Mouse (Mus musculus) CH12.LX (cell line): ENCODE data around the gene Cpne5. TPM values are rescaled to one million over a fixed set of nuclear protein-coding genes. Genes with fewer than 3 reads are reported as not detected.

Experiments used
- DNase-seq: peaks from one replicate; pipeline ENCODE4 v3.0.0-alpha.2; 2013; ENCODE audit errors: extremely low read depth
- H3K27ac ChIP-seq: 2 replicates; pipeline ENCODE4 v1.5.1; 2012; ENCODE audit warnings: low read depth, mild to moderate bottlenecking, control low read depth, moderate library complexity; ENCODE audit not compliant: insufficient read depth
- H3K27me3 ChIP-seq: replicated peaks from 2 replicates; pipeline ENCODE3; 2012; ENCODE audit warnings: inconsistent platforms
- H3K36me3 ChIP-seq, 2 experiments: replicated peaks in 1 of 2; 2 replicates each; pipeline versions ENCODE3 to v1.6.1; 2012; ENCODE audit warnings: inconsistent platforms in 1 of 2, low read length in 1 of 2, mild to moderate bottlenecking in 1 of 2, mixed read lengths in 1 of 2, moderate library complexity in 1 of 2; ENCODE audit not compliant: control insufficient read depth in 1 of 2, insufficient read depth in 1 of 2
- H3K4me1 ChIP-seq, 2 experiments: 2 replicates each; pipeline ENCODE4 v1.6.1; 2012; ENCODE audit warnings: inconsistent platforms in 1 of 2, moderate library complexity in 1 of 2; ENCODE audit not compliant: insufficient read depth in 2 of 2, control insufficient read depth in 1 of 2
- H3K4me2 ChIP-seq: 2 replicates; pipeline ENCODE4 v1.6.1; 2012; ENCODE audit warnings: low read depth, mild to moderate bottlenecking, control low read depth; ENCODE audit not compliant: poor library complexity, insufficient read depth, severe bottlenecking
- H3K4me3 ChIP-seq, 3 experiments: fragments of 150-350 bp in 1 of 3; sonication (generic) in 1 of 3; replicated peaks in 1 of 3; 2 replicates each; pipeline versions ENCODE3 to v1.5.1; 2011 to 2012; ENCODE audit warnings: low read depth in 2 of 3, low read length in 2 of 3, mild to moderate bottlenecking in 2 of 3, moderate library complexity in 2 of 3, control low read depth in 1 of 3, improper control_type of control experiment in 1 of 3, inconsistent platforms in 1 of 3, mixed read lengths in 1 of 3; ENCODE audit not compliant: poor library complexity in 1 of 3
- H3K79me2 ChIP-seq: replicated peaks from 2 replicates; pipeline ENCODE4 v1.6.1; 2012; ENCODE audit warnings: mild to moderate bottlenecking, moderate library complexity; ENCODE audit not compliant: control insufficient read depth, poor library complexity, insufficient read depth, severe bottlenecking; ENCODE audit errors: extremely low read depth
- H3K9ac ChIP-seq: 2 replicates; pipeline ENCODE4 v1.6.1; 2012; ENCODE audit warnings: low read depth, mild to moderate bottlenecking, control low read depth, moderate library complexity; ENCODE audit not compliant: insufficient read depth
- H3K9me3 ChIP-seq: replicated peaks from 2 replicates; pipeline ENCODE3; 2012; ENCODE audit warnings: low read length, inconsistent platforms, mixed read lengths
- BHLHE40 ChIP-seq: IDR thresholded peaks from 2 replicates; pipeline ENCODE4 v1.6.1; 2011; ENCODE audit warnings: mild to moderate bottlenecking, low read depth, low read length, improper control_type of control experiment
- CHD1 ChIP-seq: IDR thresholded peaks from 2 replicates; pipeline ENCODE4 v1.6.1; 2012; ENCODE audit warnings: low read depth, low read length, improper control_type of control experiment, inconsistent platforms
- ELF1 ChIP-seq: IDR thresholded peaks from 2 replicates; pipeline ENCODE4 v1.6.1; 2014; ENCODE audit warnings: low read depth, mild to moderate bottlenecking, inconsistent platforms, low read length, improper control_type of control experiment
- EP300 ChIP-seq: IDR thresholded peaks from 2 replicates; pipeline ENCODE4 v1.6.1; 2011; ENCODE audit warnings: low read length, improper control_type of control experiment
- ETS1 ChIP-seq: conservative IDR thresholded peaks from 2 replicates; pipeline ENCODE4 v1.6.1; 2012; ENCODE audit warnings: low read depth, mild to moderate bottlenecking, inconsistent platforms, low read length, improper control_type of control experiment, moderate library complexity
- GABPA ChIP-seq: IDR thresholded peaks from 2 replicates; pipeline ENCODE4 v1.6.1; 2012; ENCODE audit warnings: low read depth, low read length, improper control_type of control experiment, inconsistent platforms; ENCODE audit not compliant: insufficient replicate concordance
- HCFC1 ChIP-seq: IDR thresholded peaks from 2 replicates; pipeline ENCODE4 v1.6.1; 2012; ENCODE audit warnings: low read depth, mild to moderate bottlenecking, inconsistent platforms, low read length, improper control_type of control experiment
- JUN ChIP-seq: IDR thresholded peaks from 2 replicates; pipeline ENCODE4 v1.6.1; 2011; ENCODE audit warnings: low read depth, mild to moderate bottlenecking, low read length, improper control_type of control experiment, moderate library complexity; ENCODE audit not compliant: insufficient read depth
- JUND ChIP-seq: conservative IDR thresholded peaks from 2 replicates; pipeline ENCODE4 v1.6.1; 2011; ENCODE audit warnings: low read depth, low read length, improper control_type of control experiment
- MAFK ChIP-seq: IDR thresholded peaks from 2 replicates; pipeline ENCODE4 v1.6.1; 2011; ENCODE audit warnings: low read length, improper control_type of control experiment; ENCODE audit not compliant: insufficient replicate concordance
- MEF2A ChIP-seq: IDR thresholded peaks from 2 replicates; pipeline ENCODE4 v1.6.1; 2014; ENCODE audit warnings: low read depth, mild to moderate bottlenecking, inconsistent platforms, low read length, improper control_type of control experiment, borderline replicate concordance
- MYC ChIP-seq: IDR thresholded peaks from 2 replicates; pipeline ENCODE4 v1.6.1; 2011; ENCODE audit warnings: low read depth, mild to moderate bottlenecking, improper control_type of control experiment, low read length
- PAX5 ChIP-seq: IDR thresholded peaks from 2 replicates; pipeline ENCODE4 v1.6.1; 2012; ENCODE audit warnings: low read length, inconsistent platforms, mixed read lengths
- POLR2A ChIP-seq: IDR thresholded peaks from 2 replicates; pipeline ENCODE4 v1.6.1; 2011; ENCODE audit warnings: low read depth, mild to moderate bottlenecking, improper control_type of control experiment, low read length
- RCOR1 ChIP-seq: conservative IDR thresholded peaks from 2 replicates; pipeline ENCODE4 v1.6.1; 2012; ENCODE audit warnings: low read depth, mild to moderate bottlenecking, inconsistent platforms, low read length, improper control_type of control experiment
- SIN3A ChIP-seq: IDR thresholded peaks from 2 replicates; pipeline ENCODE4 v1.6.1; 2012; ENCODE audit warnings: low read length, improper control_type of control experiment, inconsistent platforms
- TBP ChIP-seq: conservative IDR thresholded peaks from 2 replicates; pipeline ENCODE4 v1.6.1; 2011; ENCODE audit warnings: low read depth, low read length, improper control_type of control experiment
- UBTF ChIP-seq: IDR thresholded peaks from 2 replicates; pipeline ENCODE4 v1.6.1; 2012; ENCODE audit warnings: low read depth, mild to moderate bottlenecking, inconsistent platforms, low read length, improper control_type of control experiment, moderate library complexity
- USF1 ChIP-seq: IDR thresholded peaks from 2 replicates; pipeline ENCODE4 v1.6.1; 2014; ENCODE audit warnings: low read depth, mild to moderate bottlenecking, inconsistent platforms, low read length, improper control_type of control experiment
- ZKSCAN1 ChIP-seq: IDR thresholded peaks from 2 replicates; pipeline ENCODE4 v1.6.1; 2012; ENCODE audit warnings: low read depth, inconsistent platforms, low read length, improper control_type of control experiment, borderline replicate concordance
- ZNF384 ChIP-seq: IDR thresholded peaks from 2 replicates; pipeline ENCODE4 v1.6.1; 2012; ENCODE audit warnings: low read depth, low read length, improper control_type of control experiment, inconsistent platforms
- dilution Hi-C: fragments of 300-500 bp; cut with MboI; formaldehyde crosslinking; loops from 2 replicates; pipeline ENCODE4 v1.14.3; 2020; ENCODE audit warnings: low sequenced_read_pairs; ENCODE audit not compliant: extremely low pct_unique_long_range_greater_than_20kb, extremely low pct_ligation_motif_present
- in situ Hi-C: fragments of 300-500 bp; cut with MboI; formaldehyde crosslinking; loops from 3 replicates; pipeline ENCODE4 v1.14.3; 2019; ENCODE audit warnings: low sequenced_read_pairs, low pct_ligation_motif_present, low pct_unique_long_range_greater_than_20kb, mixed read lengths
- polyA plus RNA-seq: library from polyadenylated mRNA; unstranded; fragments of >175 nt; gene quantifications from 2 replicates; pipeline ENCODE4 v1.2.1, GENCODE M21; 2012; ENCODE audit warnings: low read depth; ENCODE audit not compliant: insufficient read length
- total RNA-seq, 2 experiments: library from RNA; depleted of rRNA; stranded (reverse); fragments of 300-350 nt in 1 of 2; fragments of >200 nt in 1 of 2; gene quantifications; 2 replicates each; pipeline ENCODE4 v1.2.3; 2012 to 2014

Cpne5 gene
- total and polyA plus RNA-seq, 3 experiments: 0.68 to 1.9 (median 1.3) TPM

DNA sequence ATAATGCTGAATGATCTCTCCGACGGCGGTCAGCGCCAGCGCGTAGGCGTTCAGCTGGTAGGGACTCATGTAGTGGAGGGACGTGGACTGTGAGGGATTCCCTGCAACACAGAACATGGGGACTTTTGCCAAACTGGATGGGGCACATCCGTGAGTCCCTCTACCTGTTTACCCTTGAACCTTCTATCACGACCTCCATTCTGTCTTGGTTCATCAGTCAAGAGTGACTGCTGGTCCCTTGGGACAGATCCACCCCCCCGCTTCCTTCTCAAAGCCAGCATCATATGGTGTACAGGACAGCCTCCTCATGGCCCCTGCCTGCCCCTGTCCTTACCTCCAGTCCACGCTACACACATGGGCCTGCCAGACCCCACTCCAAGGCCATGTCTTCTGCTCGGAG, 75.6 kb downstream of the Cpne5 start:
- H3K9me3 ChIP-seq: peaks cover 14% of the 10 kb centered on the region
- peaks cover 40 to 62% of the 10 kb centered on the region in 2 experiments for H3K4me1 ChIP-seq
- H3K79me2 ChIP-seq: no peaks in the 10 kb centered on the region
- in situ Hi-C loops (loop anchor here (5.0 kb wide), 1 partner anchor 35 kb away; no protein-coding TSS in a partner anchor), dilution Hi-C loops (no loop called here)
- H3K27ac ChIP-seq: no peak overlapping the region
- H3K27me3 ChIP-seq: no peaks in the 10 kb centered on the region
- no peak for DNase-seq
- H3K9ac ChIP-seq: no peak overlapping the region
- H3K36me3 ChIP-seq: no peaks in the 10 kb centered on the region
- TF ChIP-seq CHD1 (no peak), ZKSCAN1 (no peak), BHLHE40 (no peak), ETS1 (no peak), ZNF384 (no peak), UBTF (no peak), RCOR1 (no peak), MEF2A (no peak), GABPA (no peak), TBP (no peak)
- no peak overlapping the region for H3K4me2 ChIP-seq
- H3K4me3 ChIP-seq: no peak overlapping the region

DNA sequence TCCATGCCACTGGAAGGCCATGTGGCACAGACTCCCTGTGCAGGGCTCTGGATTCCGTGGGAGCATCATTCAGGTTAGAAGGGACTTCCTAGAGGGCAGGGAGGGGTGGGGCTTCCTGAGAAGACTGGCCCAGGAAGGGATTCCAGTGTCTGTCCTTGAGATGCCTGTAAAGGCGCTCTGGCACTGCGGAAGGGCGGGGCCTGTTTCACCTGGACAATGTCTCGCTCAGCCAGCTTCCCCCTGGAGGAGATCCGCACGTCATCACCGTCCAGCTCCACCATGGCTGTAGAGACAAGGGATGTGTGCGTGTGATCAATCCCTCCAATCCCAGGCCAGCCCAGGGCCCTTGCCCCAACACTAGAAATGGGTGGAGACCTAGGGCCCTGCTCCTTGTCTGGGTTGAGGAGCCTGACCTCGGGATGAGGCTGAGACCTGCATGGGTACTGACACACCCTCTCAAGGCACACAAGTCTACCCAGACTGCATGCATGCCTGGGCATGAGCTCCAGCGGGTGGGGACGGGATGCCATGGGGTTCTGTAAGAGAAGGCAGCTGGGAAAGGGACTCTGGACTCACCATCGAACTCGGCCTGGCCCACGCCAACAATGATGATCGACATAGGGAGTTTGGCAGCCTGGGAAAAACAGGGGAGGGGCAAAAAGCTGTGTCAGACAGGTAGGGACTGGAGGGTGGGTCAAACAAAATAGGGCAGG, 78.1 kb downstream of the Cpne5 start:
- in situ Hi-C loops: loop anchor here (5.0 kb wide), 1 partner anchor 33 kb away; no protein-coding TSS in a partner anchor
- no peak overlapping the region for H3K9ac ChIP-seq
- TF ChIP-seq ETS1: no peak
- TF ChIP-seq JUND: no peak
- TF ChIP-seq POLR2A: no peak
- TF ChIP-seq EP300: no peak
- TF ChIP-seq ELF1: no peak
- no peak for TF ChIP-seq HCFC1
- TF ChIP-seq ZKSCAN1: no peak
- TF ChIP-seq UBTF: no peak
- TF ChIP-seq MEF2A: no peak
- no peak for TF ChIP-seq ZNF384
- TF ChIP-seq MAFK: no peak
- no peak for TF ChIP-seq JUN
- TF ChIP-seq MYC: no peak
- no peak for TF ChIP-seq SIN3A
- no peak for TF ChIP-seq PAX5
- no peak for TF ChIP-seq USF1
- no peak for DNase-seq
- peaks cover 21 to 43% of the 10 kb centered on the region in 2 experiments for H3K4me1 ChIP-seq
- H3K79me2 ChIP-seq: no peaks in the 10 kb centered on the region
- H3K27me3 ChIP-seq: no peaks in the 10 kb centered on the region
- dilution Hi-C loops: no loop called here
- no peaks in the 10 kb centered on the region for H3K36me3 ChIP-seq
- peaks cover 14% of the 10 kb centered on the region for H3K9me3 ChIP-seq
- H3K4me2 ChIP-seq: no peak overlapping the region
- no peak overlapping the region for H3K27ac ChIP-seq
- H3K4me3 ChIP-seq: no peak overlapping the region
